Mouse (Mus musculus) adrenal gland, postnatal 0 days (tissue): ENCODE data around the gene Rnf220. TPM values are rescaled to one million over a fixed set of nuclear protein-coding genes. Genes with fewer than 3 reads are reported as not detected.

Source experiments
- polyA plus RNA-seq: library from polyadenylated mRNA; unstranded; fragments of >200 nt; fragmentation: Nextera tagmentation; extraction: Ambion mirVana; gene quantifications from 2 replicates; pipeline ENCODE4 v1.2.1, GENCODE M21; 2015

Rnf220 gene
- polyA plus RNA-seq: 52.5 and 70.5 TPM in 2 replicates

GRCm38 (mm10) chr4:117496482-117497165 lies at the start of gene Rnf220:
TSS of gene Rnf220 (minus strand) at chr4:117497052.

GRCm38 (mm10) chr4:117251801-117252316 lies 245.0 kb downstream of the Rnf220 start, which contains the start of the genes Tmem53 and Armh1:
TSS of gene Tmem53 (plus strand) at chr4:117251951.
TSS of gene Armh1 (minus strand) at chr4:117252125.

Other genes starting within 250 kb of the Rnf220 start
- gene Tmem53, start 245.1 kb downstream of the Rnf220 start, polyA plus RNA-seq: 51.8 and 102 TPM in 2 replicates
- 1.7 and 1.8 TPM in 2 replicates for gene Armh1, start 244.9 kb downstream of the Rnf220 start, polyA plus RNA-seq
- 114 and 119 TPM in 2 replicates for gene Eri3, start 53.3 kb upstream of the Rnf220 start, polyA plus RNA-seq
- 36.1 and 45.0 TPM in 2 replicates for gene Dmap1, start 185.2 kb upstream of the Rnf220 start, polyA plus RNA-seq
- not detected in 2 replicates for gene Gm12845, start 227.4 kb upstream of the Rnf220 start, polyA plus RNA-seq